Mouse (Mus musculus) adrenal gland, adult (tissue): ENCODE data around the gene Macf1.

Source experiments
- DNase-seq, 2 experiments: peaks; one replicate each; pipeline ENCODE4 v3.0.0; 2022 to 2023; ENCODE audit warnings: low spot score in 1 of 2; ENCODE audit not compliant: inconsistent age in 2 of 2

Macf1 gene

GRCm38 (mm10) chr4:123601036-123601435 is 83.1 kb downstream of the Macf1 start:
- DNase-seq: peak in 1 of 2 experiments; percentile 45

DNA sequence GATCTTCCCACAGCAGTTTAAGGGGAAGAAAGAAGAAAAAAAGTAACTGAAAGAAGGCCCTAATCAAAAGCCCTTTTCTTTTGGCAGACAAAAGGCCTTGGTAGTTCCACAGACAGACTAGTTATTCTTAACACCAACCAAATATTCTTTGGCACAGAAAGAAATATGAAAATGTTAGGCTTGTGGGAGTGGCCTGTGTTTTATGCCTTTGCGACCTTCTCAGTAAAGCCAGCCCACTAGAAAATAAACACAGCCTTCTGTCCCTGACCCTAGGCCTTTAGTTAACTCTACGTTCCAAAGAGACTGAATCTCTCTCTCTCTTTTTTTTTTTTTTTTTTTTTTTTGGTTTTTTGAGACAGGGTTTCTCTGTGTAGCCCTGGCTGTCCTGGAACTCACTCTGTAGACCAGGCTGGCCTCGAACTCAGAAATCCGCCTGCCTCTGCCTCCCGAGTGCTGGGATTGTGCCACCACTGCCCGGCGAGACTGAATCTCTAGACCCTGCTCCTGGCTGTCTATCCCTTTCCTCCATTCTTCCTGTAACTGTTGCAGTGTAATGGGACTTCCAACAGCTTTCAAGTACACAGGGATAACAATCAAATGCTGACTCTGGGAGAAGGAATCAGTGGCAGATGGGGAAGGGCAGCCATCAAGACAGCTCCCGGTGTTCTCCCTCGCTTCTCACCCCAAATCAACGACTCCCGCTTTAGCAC is 85.5 kb downstream of the Macf1 start:
- DNase-seq: peak in 1 of 2 experiments; percentile 71

- DNase-seq: no peak
Measured at GRCm38 (mm10) chr4:123594381-123594806, 89.8 kb downstream of the Macf1 start.

DNA sequence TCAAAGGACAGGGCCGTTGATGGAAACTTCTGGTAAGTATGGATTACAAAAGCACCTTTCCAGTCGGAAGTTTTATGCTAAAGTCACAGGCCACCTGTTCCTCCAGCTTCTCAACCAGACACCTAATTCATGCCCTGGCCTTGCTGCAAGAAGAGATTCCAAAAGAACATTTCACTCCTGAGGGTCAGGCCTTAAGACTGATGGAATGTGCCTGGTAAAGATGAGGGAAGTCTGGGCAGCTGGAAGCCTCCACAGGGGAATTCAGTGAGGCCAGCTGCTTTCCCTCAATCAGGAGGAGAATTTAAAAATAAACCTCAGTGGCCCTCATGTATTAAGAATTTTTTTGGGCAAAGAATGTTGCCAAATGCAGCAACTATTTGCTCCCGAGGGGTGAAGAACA is 90.5 kb downstream of the Macf1 start:
- peak in 1 of 2 experiments; percentile 53 for DNase-seq

- DNase-seq: no peak
Measured at GRCm38 (mm10) chr4:123592046-123592445, 92.1 kb downstream of the Macf1 start.

- no peak for DNase-seq
Measured at GRCm38 (mm10) chr4:123591026-123591635, 93.0 kb downstream of the Macf1 start.

DNA sequence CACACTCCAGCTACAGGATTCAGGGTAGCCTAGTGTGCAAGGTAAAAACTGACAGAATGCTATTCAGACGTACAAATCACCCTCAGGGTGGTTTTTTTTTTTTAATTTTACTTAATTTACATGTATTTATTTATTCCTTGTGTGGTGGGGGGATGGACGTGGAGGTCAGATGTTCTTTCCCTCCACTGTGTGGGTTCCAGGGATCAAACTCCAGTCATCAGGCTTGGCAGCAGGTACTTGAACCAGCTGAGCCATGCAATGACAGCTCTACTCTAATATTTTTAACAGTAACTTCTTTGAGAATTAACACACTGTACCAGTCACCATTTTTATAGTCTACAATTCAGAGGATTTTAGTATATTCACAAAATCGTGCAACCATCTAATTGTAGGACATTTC is 94.7 kb downstream of the Macf1 start:
- peak in 1 of 2 experiments; percentile 29 for DNase-seq

GRCm38 (mm10) chr4:123588353-123589301 is 95.5 kb downstream of the Macf1 start:
- DNase-seq: peak; percentile 57 to 83

DNA sequence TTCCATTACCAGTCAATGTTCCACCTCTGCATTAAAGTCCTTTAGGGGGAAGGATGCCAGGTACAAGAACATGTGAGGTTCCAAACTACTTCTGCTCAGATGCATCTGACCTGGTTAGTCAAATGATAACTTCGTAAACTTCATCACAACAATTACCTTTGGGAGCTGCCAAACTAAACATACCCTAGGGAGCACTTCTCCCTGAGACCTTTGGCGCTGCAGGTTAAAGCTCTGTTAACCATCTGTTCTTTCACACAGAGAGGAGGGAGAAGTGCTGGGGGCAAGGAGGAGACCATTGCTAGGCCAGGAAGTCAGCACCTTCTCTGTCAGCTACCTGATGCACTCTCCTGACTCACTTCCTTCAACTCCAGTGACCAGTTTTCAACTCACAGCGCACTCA is 96.5 kb downstream of the Macf1 start:
- no peak for DNase-seq

GRCm38 (mm10) chr4:123584720-123585093 is 99.5 kb downstream of the Macf1 start:
- DNase-seq: no peak

DNA sequence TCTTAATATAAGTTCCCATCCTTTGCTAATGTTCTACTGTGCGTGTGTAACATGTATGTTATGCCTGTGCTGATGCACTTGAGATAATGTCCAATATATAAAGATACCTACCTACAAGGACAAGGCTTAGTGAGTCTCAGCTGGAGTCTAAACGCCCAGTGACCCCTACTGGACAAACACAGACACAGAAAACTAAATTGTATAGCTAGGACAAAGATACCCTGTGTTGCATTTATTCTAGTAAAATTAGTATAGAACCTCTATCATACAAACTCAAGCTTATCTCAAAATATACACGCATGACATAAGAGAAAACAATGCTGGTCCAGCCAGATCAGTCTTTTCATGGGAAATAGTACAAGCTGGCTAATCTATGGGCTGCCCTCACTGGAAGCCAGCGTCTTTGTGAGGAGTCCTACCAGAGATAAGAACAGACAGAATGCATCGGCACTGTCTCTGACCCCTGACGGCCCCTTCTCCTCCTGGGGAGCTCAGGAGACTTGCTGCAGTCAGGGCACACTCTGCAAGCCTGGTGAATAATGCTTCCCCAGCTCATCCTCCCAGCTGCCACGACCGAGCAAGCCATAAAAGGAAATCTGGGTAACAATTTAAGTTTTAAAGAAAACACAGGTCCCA is 100.0 kb downstream of the Macf1 start:
- peak in 1 of 2 experiments; percentile 70 for DNase-seq

- DNase-seq: no peak
Measured at GRCm38 (mm10) chr4:123577469-123578088, 106.6 kb downstream of the Macf1 start.

DNA sequence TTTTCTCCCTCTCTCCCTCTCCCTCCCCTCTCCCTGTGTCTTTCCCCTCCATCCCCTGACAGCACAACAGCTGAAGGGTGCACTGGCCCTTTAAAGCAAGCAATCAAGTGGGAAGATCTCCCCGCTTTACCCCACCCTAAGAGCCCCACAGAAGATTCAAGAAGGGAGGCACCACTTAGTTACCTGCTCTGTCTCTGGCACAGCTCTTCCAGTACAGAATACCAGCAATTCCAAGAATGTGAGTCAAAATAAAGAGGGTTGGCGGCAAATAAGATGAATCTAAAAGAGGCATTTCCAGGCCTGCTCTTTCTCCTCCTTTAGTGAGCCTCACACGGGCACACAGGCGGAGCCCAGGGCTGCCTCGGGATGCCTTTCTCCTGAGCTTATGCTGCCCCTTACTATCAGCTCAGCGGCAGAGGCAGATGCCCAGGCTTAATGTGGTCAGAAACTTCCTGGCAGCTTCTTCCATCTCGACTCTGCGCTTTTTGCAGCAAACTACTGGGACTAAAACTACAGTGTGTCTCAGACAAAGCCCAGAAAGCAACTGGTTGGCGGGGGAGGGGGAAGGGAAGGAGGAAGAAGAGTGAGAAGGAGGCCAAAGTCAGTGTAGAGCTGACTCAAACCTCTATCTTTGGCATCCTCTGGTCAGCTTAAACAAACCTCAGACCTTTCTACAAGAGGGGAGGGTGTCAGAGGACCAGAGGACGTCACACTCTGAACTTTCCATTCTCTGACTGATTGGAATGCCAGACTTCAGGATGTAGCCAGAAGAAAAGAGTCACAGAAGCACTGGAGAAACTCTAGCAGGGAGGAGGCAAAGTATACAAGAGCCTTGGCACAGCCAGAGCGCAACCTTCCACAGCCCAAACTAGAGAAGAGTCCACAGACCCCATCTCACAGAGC is 111.5 kb downstream of the Macf1 start:
- peak; percentile 21 to 69 for DNase-seq

- peak; percentile 34 to 61 for DNase-seq
Measured at GRCm38 (mm10) chr4:123571869-123572268, 112.3 kb downstream of the Macf1 start.

DNA sequence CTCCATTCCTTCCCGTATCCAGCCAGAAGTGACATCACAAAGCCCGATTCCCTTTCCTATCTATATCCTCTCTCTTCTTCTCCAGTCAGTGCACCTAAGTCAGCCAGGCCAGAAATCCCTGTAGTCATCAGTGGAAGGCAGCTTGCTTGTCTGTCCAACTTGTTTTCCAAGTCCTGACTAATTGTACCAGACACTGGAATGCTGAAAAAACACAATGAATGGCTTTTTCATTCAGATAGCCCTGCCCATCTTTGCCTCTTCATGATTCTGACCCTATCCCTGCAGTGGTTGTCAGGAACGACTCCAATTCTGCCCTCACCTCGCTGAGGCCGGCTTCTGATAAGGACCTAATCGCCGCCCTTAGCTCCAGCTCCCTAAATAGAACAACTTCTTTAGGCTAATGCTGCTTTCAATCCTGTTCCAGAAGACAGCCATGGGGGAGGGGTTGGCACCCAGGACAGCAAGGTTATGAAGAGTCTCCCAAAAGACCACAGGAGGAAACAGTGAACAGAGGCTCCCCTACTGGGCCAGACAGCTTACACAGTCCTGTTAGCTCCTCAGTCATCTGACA is 118.8 kb downstream of the Macf1 start:
- DNase-seq: peak in 1 of 2 experiments; percentile 49

- peak in 1 of 2 experiments; percentile 52 for DNase-seq
Measured at GRCm38 (mm10) chr4:123564051-123564791, 119.9 kb downstream of the Macf1 start.

DNA sequence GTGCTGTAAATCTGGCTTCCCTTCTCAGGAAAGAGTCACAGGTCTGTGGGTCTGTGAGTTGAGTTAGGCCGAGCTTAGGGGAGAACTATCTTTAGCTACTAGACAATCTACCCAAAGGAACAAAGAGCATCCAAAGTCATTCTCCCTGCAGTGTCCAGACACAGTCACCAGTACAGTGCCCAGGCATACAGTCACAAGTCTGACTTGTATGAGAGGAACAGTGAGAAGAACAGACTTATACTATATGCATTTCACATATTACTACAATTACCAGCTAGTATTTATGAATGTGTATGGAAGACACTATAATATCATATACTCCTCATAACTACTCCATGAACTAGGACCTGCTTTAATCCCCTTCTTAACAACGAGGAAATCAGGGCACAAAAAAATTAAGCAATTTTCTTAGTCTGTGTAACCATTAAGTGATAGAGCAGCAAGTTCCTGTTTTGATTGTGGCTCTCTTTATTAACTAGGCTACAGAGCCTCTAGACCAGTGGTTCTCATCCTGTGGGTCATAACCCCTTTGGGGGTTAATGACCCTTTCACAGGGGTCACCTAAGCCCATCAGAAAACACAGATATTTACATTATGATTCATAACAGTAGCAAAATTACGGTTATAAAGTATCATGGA is 121.9 kb downstream of the Macf1 start:
- no peak for DNase-seq

DNA sequence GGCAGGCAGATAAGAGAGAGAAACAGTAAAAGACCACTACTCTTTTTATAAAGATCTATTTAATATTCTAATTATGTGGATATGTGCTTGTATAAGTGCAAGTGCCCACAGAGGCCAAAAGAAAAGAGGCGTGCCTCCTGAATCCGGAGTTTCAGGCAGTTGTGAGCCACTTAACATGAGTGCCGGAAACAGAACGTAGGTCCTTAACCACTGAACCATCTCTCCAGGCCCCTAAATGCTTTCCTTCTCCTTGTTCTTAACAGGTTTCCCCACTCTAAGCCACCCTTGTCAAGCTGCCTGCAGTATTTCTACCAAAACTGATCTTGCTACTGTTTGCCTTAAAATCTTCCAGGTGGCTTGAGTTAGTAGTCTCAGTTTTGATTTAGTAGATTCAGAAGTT is 123.3 kb downstream of the Macf1 start:
- no peak for DNase-seq
